Mouse (Mus musculus) retina, adult 2 months (tissue): ENCODE measurements around the gene Kcnc3.

Experiments
- DNase-seq: peaks from one replicate; pipeline ENCODE4 v3.0.0-alpha.2; 2012; ENCODE audit warnings: low read depth, low spot score

Gene Kcnc3

GRCm38 (mm10) chr7:44596996-44597538 lies 6.6 kb downstream of the Kcnc3 start:
- DNase-seq, result no peak

- DNase-seq, result no peak
These were observed 7.2 kb downstream of the Kcnc3 start for GRCm38 (mm10) chr7:44597666-44598065.

- DNase-seq, result no peak
These were observed 7.9 kb downstream of the Kcnc3 start for GRCm38 (mm10) chr7:44598336-44598735.

- DNase-seq, result no peak
These were observed 10.3 kb downstream of the Kcnc3 start for GRCm38 (mm10) chr7:44600691-44601262.

GRCm38 (mm10) chr7:44601646-44602045 lies 11.2 kb downstream of the Kcnc3 start:
- no peak for DNase-seq

- DNase-seq, result no peak
These were observed 12.0 kb downstream of the Kcnc3 start for GRCm38 (mm10) chr7:44602443-44602842.

GRCm38 (mm10) chr7:44603186-44603855 lies 12.9 kb downstream of the Kcnc3 start:
- DNase-seq, result no peak

- no peak for DNase-seq
These were observed 13.7 kb downstream of the Kcnc3 start for GRCm38 (mm10) chr7:44604139-44604606.

GRCm38 (mm10) chr7:44604619-44605018 lies 14.2 kb downstream of the Kcnc3 start:
- DNase-seq, result no peak

GRCm38 (mm10) chr7:44605436-44605835 lies 15.0 kb downstream of the Kcnc3 start:
- no peak for DNase-seq

GRCm38 (mm10) chr7:44606171-44606901 lies 15.9 kb downstream of the Kcnc3 start:
- no peak for DNase-seq

GRCm38 (mm10) chr7:44612192-44612591 lies 21.7 kb downstream of the Kcnc3 start:
- DNase-seq, result no peak

GRCm38 (mm10) chr7:44614041-44614688 lies 23.7 kb downstream of the Kcnc3 start:
- no peak for DNase-seq

- DNase-seq, result no peak
These were observed 24.8 kb downstream of the Kcnc3 start for GRCm38 (mm10) chr7:44615309-44615708.

- no peak for DNase-seq
These were observed 25.5 kb downstream of the Kcnc3 start for GRCm38 (mm10) chr7:44615987-44616386.

- DNase-seq, result no peak
These were observed 26.6 kb downstream of the Kcnc3 start for GRCm38 (mm10) chr7:44617059-44617458.

GRCm38 (mm10) chr7:44623714-44624542 lies 33.5 kb downstream of the Kcnc3 start:
- no peak for DNase-seq

- DNase-seq, result no peak
These were observed 34.0 kb downstream of the Kcnc3 start for GRCm38 (mm10) chr7:44624543-44624826.

GRCm38 (mm10) chr7:44624828-44625227 lies 34.4 kb downstream of the Kcnc3 start:
- no peak for DNase-seq

- no peak for DNase-seq
These were observed 35.0 kb downstream of the Kcnc3 start for GRCm38 (mm10) chr7:44625241-44626067.

- no peak for DNase-seq
These were observed 35.6 kb downstream of the Kcnc3 start for GRCm38 (mm10) chr7:44626068-44626385.
